Mouse (Mus musculus): ENCODE measurements around the gene Rdh1.

Rdh1 gene

GRCm38 (mm10) chr10:127759181-127760110 lies at the start of gene Rdh1, which contains the start of gene Rdh16f1:
Gene Rdh1 (plus strand): TSS chr10:127759721.
Gene Rdh16f1 (plus strand): TSS chr10:127759787.
- DNase-seq (ENCODE audit: extremely low spot score, low spot score) = no peak

- no peak for DNase-seq (ENCODE audit: extremely low spot score, low spot score)
These were observed 49.2 kb upstream of the Rdh1 start for GRCm38 (mm10) chr10:127710331-127710730.

- no peak for DNase-seq (ENCODE audit: extremely low spot score, low spot score)
These were observed 46.8 kb upstream of the Rdh1 start for GRCm38 (mm10) chr10:127712736-127713135.

- DNase-seq (ENCODE audit: extremely low spot score, low spot score) = no peak
These were observed 37.7 kb upstream of the Rdh1 start for GRCm38 (mm10) chr10:127721671-127722418.

- no peak for DNase-seq (ENCODE audit: extremely low spot score, low spot score)
These were observed 35.3 kb upstream of the Rdh1 start, which contains the start of gene Tac2 for GRCm38 (mm10) chr10:127724178-127724577. Gene Tac2 (plus strand): TSS chr10:127724478.

- no peak for DNase-seq (ENCODE audit: extremely low spot score, low spot score)
These were observed 34.4 kb upstream of the Rdh1 start for GRCm38 (mm10) chr10:127725136-127725535.

- no peak for DNase-seq (ENCODE audit: extremely low spot score, low spot score)
These were observed 31.1 kb upstream of the Rdh1 start for GRCm38 (mm10) chr10:127728437-127728836.

- no peak for DNase-seq (ENCODE audit: extremely low spot score, low spot score)
These were observed 29.1 kb upstream of the Rdh1 start for GRCm38 (mm10) chr10:127730285-127730932.

GRCm38 (mm10) chr10:127730933-127731310 lies 28.6 kb upstream of the Rdh1 start:
- no peak for DNase-seq (ENCODE audit: extremely low spot score, low spot score)

GRCm38 (mm10) chr10:127731397-127731796 lies 28.1 kb upstream of the Rdh1 start:
- DNase-seq (ENCODE audit: extremely low spot score, low spot score) = no peak

- no peak for DNase-seq (ENCODE audit: extremely low spot score, low spot score)
These were observed 25.1 kb upstream of the Rdh1 start for GRCm38 (mm10) chr10:127734434-127734833.

- no peak for DNase-seq (ENCODE audit: extremely low spot score, low spot score)
These were observed 23.3 kb upstream of the Rdh1 start for GRCm38 (mm10) chr10:127736266-127736665.

- no peak for DNase-seq (ENCODE audit: extremely low spot score, low spot score)
These were observed 22.6 kb upstream of the Rdh1 start for GRCm38 (mm10) chr10:127736916-127737315.

GRCm38 (mm10) chr10:127737552-127737951 lies 22.0 kb upstream of the Rdh1 start:
- DNase-seq (ENCODE audit: extremely low spot score, low spot score) = no peak

GRCm38 (mm10) chr10:127738151-127738882 lies 21.2 kb upstream of the Rdh1 start:
- no peak for DNase-seq (ENCODE audit: extremely low spot score, low spot score)

- DNase-seq (ENCODE audit: extremely low spot score, low spot score) = peak; percentile 79
These were observed 20.3 kb upstream of the Rdh1 start, which contains the start of gene Zbtb39 for GRCm38 (mm10) chr10:127739083-127739660. Gene Zbtb39 (plus strand): TSS chr10:127739538.

- DNase-seq (ENCODE audit: extremely low spot score, low spot score) = peak; percentile 68
These were observed 19.8 kb upstream of the Rdh1 start for GRCm38 (mm10) chr10:127739661-127740161.

GRCm38 (mm10) chr10:127744661-127745060 lies 14.9 kb upstream of the Rdh1 start:
- DNase-seq (ENCODE audit: extremely low spot score, low spot score) = peak; percentile 51

- no peak for DNase-seq (ENCODE audit: extremely low spot score, low spot score)
These were observed 13.6 kb upstream of the Rdh1 start for GRCm38 (mm10) chr10:127745886-127746285.

- no peak for DNase-seq (ENCODE audit: extremely low spot score, low spot score)
These were observed 12.3 kb upstream of the Rdh1 start for GRCm38 (mm10) chr10:127747254-127747653.
